Mouse (Mus musculus) spleen, adult 2 months (tissue): ENCODE measurements around the gene Cacna1c. TPM values are rescaled to one million over a fixed set of nuclear protein-coding genes. Genes with fewer than 3 reads are reported as not detected.

Source experiments
- DNase-seq, 2 experiments: peaks; one replicate each; pipeline versions ENCODE4 v3.0.0 to v3.0.0-alpha.2; 2012 to 2021; ENCODE audit warnings: low spot score in 2 of 2, low read depth in 1 of 2
- H3K27ac ChIP-seq: fragments of 200-500 bp; 2 replicates; pipeline ENCODE4 v1.5.1; 2012; ENCODE audit warnings: low read length, inconsistent platforms; ENCODE audit not compliant: insufficient read depth
- H3K27me3 ChIP-seq: fragments of 200-500 bp; 2 replicates; pipeline ENCODE4 v1.6.1; 2012; ENCODE audit warnings: mild to moderate bottlenecking, moderate library complexity, low read length, inconsistent platforms; ENCODE audit not compliant: control insufficient read depth, insufficient read depth
- H3K36me3 ChIP-seq: fragments of 200-500 bp; 2 replicates; pipeline ENCODE4 v1.6.1; 2012; ENCODE audit warnings: mild to moderate bottlenecking, low read length, inconsistent platforms; ENCODE audit not compliant: control insufficient read depth, insufficient read depth
- H3K4me1 ChIP-seq: fragments of 200-500 bp; 2 replicates; pipeline ENCODE4 v1.6.1; 2011; ENCODE audit warnings: inconsistent platforms; ENCODE audit not compliant: control insufficient read depth, insufficient read depth, insufficient read length
- H3K4me3 ChIP-seq: fragments of 200-500 bp; 2 replicates; pipeline ENCODE4 v1.5.1; 2011; ENCODE audit warnings: mild to moderate bottlenecking, inconsistent platforms; ENCODE audit not compliant: insufficient read depth, insufficient read length; ENCODE audit errors: extremely low read depth
- CTCF ChIP-seq: fragments of 200-500 bp; IDR thresholded peaks from 2 replicates; pipeline ENCODE4 v1.5.1; 2011; ENCODE audit warnings: mild to moderate bottlenecking, inconsistent platforms; ENCODE audit not compliant: insufficient read depth, insufficient read length, insufficient replicate concordance; ENCODE audit errors: extremely low read depth
- POLR2A ChIP-seq: fragments of 200-500 bp; IDR thresholded peaks from 2 replicates; pipeline ENCODE4 v1.6.1; 2011; ENCODE audit warnings: low read depth, low read length, inconsistent platforms
- WGBS: fragments of 180-500 bp; shearing (Covaris S2); methylation state at CpG from one replicate; pipeline ENCODE4 v1.1.7; 2018; 5-methylcytosine and 5-hydroxymethylcytosine counted together
- polyA plus RNA-seq: library from polyadenylated mRNA; depleted of rRNA; stranded (reverse); fragments of >200 nt; gene quantifications from 2 replicates; pipeline ENCODE4 v1.2.3, GENCODE M21; 2012

Cacna1c gene
- polyA plus RNA-seq, 1 experiment = 1.1 TPM

DNA sequence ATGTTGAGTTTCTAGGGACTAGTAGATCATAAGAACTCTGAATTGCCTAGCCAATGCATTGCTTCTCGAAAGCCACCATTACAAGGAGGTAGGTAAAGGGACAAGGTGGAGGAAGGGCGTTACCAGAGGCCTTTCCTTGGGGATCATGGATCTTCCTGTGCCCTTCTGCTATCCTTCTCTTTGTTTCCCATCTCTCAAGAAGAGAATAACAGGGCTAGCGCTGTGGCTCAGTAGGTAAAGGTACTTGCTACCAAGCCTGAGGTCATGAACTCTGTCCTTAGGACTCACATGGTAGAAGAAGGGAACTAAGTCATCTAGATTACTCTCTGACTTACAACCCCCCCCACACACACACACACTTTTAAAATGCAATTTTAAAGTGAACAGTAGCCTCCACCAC, 69.2 kb downstream of the Cacna1c start:
- 84% methylated on average over 3 of the region's 3 CpGs for WGBS
- Histone ChIP-seq H3K4me1 (no peaks in the 10 kb centered on the region), H3K36me3 (no peaks in the 10 kb centered on the region), H3K4me3 (no peak overlapping the region), H3K27me3 (no peaks in the 10 kb centered on the region), H3K27ac (no peak overlapping the region)
- no peak for TF ChIP-seq POLR2A
- TF ChIP-seq CTCF = no peak
- no peak for DNase-seq

DNA sequence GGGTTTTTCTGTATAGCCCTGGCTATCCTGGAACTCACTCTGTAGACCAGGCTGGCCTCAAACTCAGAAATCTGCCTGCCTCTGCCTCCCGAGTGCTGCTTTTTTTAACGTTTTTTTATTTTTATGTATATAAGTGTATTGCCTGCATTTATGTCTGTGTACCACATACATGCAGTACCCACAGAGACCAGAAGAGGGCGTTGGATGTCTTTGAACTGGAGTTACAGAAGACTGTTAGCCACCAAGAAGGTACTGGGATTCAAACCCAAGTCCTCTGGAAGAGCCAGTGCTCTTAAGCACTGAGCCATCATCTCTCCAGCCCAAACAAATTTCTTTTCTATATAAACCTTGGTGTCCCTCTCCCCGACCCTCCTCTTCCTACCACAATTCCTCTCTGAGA, 77.8 kb downstream of the Cacna1c start:
- Histone ChIP-seq H3K36me3 (no peaks in the 10 kb centered on the region), H3K4me1 (no peaks in the 10 kb centered on the region), H3K4me3 (no peak overlapping the region), H3K27me3 (0 out of 2 replicates have a peak, but pooled peaks cover 2% of the 10 kb centered on the region), H3K27ac (no peak overlapping the region)
- 66% methylated on average over 4 of the region's 4 CpGs for WGBS
- no peak for DNase-seq
- TF ChIP-seq POLR2A = no peak
- TF ChIP-seq CTCF = no peak

DNA sequence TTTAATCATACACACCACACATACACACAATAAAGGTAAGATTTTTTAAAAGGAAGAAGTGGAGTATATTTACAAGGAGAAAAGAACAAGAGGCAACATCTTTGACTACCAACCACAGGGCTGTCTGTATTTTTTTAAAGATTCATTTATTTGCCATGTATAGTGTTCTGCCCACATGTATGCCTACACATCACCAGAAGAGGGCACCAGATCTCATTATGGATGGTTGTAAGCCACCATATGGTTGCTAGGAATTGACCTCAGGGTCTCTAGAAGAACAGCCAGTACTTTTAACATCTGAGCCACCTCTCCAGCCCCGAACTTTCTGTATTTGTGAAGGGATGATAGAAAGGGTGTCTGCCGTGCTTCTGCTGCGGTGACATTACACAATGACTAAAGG, 79.9 kb downstream of the Cacna1c start:
- no peaks in the 10 kb centered on the region for H3K4me1 ChIP-seq
- no peak overlapping the region for H3K27ac ChIP-seq
- TF ChIP-seq POLR2A (no peak), CTCF (no peak)
- 0 out of 2 replicates have a peak, but pooled peaks cover 2% of the 10 kb centered on the region for H3K27me3 ChIP-seq
- WGBS = 87% methylated on average over 3 of the region's 3 CpGs
- H3K36me3 ChIP-seq = no peaks in the 10 kb centered on the region
- DNase-seq = no peak
- H3K4me3 ChIP-seq = no peak overlapping the region

DNA sequence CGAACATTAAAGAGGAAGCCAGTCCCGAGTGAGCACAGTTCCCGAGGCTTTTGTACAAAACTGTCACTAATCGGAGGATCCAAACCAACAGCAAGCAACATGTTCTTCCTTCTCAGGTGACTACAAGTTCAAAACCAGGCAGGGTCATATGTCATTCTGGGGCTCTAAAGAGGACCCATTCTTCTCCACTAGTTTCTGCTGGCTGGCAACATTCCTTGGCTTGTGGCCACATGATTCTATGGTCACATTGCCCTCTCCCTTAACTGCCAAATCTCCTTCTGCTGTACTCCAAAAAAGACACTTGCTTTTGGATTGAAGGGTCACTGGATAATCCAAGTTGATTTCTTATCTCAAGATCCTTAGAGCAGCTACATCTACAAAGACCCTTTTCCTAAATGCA, 82.9 kb downstream of the Cacna1c start:
- H3K27ac ChIP-seq = no peak overlapping the region
- H3K4me3 ChIP-seq = no peak overlapping the region
- TF ChIP-seq CTCF = no peak
- no peaks in the 10 kb centered on the region for H3K36me3 ChIP-seq
- 54% methylated on average over 4 of the region's 4 CpGs for WGBS
- no peak for DNase-seq
- peaks cover 4% of the 10 kb centered on the region; the same call in 1 of the 2 replicates for H3K27me3 ChIP-seq
- no peaks in the 10 kb centered on the region; the same call in 1 of the 2 replicates for H3K4me1 ChIP-seq

DNA sequence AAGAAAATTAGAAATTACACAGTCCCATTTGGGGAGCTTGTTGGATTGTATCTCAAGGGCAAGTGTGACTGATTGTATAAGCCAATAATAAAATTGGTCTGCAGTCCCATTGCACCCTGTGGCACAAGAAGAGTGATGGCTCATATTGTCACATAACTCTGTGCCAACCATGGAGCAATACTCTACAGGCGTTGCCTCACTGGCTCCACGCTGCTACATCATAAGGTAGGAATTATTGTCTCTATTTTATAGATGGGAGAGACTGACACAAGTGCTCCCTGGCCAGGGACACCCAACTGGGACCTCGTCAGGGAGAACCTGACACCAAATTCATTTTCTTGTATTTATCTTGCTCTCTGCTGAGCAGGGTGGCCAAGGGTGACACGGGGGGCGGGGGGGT, 85.8 kb downstream of the Cacna1c start:
- no peak for DNase-seq
- Histone ChIP-seq H3K4me1 (no peaks in the 10 kb centered on the region; the same call in 1 of the 2 replicates), H3K27ac (no peak overlapping the region), H3K4me3 (no peak overlapping the region), H3K36me3 (no peaks in the 10 kb centered on the region), H3K27me3 (peaks cover 23% of the 10 kb centered on the region)
- 86% methylated on average over 5 of the region's 5 CpGs for WGBS
- TF ChIP-seq POLR2A = no peak
- TF ChIP-seq CTCF = no peak

DNA sequence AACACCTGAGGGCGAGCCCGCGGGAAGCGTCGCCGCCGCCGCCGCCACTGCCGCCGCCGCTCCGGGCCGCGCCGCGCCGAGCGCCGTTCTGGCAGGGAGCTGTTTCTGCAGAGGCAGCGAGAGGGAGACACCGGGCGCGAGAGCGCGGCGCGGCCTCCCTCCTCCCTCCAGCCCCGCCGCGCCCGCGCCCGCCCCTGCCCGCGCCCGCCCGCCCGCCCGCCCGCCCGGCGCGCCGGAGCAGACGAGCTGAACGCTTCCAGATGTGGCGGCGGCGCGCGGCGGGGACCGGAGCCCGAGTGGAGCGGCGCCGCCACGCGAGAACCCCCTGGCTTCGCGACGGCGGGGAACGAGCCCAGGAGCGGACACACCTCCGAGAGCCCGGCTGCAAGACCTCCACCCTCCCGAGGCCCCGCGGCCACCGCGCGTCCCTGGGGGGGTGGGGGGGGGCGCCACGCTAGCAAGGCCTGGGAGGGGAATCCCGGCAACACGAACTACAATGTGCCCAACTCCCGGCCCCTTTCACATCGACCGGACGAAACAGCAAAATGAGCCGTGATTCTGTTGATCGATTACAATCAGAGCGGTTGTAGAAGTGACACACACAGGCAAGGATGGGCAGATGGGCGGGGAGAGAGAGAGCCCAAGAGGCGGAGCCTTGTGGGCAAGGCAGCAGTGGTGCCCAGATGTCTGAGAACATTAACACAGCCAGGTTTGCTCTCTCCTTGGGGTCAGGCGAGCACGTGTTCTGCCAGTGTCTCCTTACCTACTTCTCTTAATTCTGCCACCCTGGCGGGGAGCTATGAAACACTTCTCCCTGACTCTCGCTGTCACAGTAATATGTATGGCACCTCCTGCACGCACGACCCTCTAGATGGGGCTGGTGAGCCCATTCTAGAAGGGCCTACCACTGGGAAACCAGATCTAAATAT, 87.5 kb downstream of the Cacna1c start:
- H3K36me3 ChIP-seq = no peaks in the 10 kb centered on the region
- peaks cover 23% of the 10 kb centered on the region for H3K27me3 ChIP-seq
- TF ChIP-seq CTCF (no peak), POLR2A (no peak)
- H3K4me1 ChIP-seq = no peaks in the 10 kb centered on the region; the same call in 1 of the 2 replicates
- WGBS = 2% methylated on average over 53 of the region's 93 CpGs
- peak overlapping the region; percentile 46 for H3K4me3 ChIP-seq
- no peak overlapping the region for H3K27ac ChIP-seq
- DNase-seq = peak in 1 of 2 experiments; percentile 9
